Mouse (Mus musculus) embryonic fibroblast, embryonic 13.5 days (primary cell): ENCODE results near the gene Epsti1.

Experiments used
- CTCF ChIP-seq: IDR thresholded peaks from 2 replicates; pipeline ENCODE4 v1.5.1; 2011; ENCODE audit warnings: mild to moderate bottlenecking, control low read depth, low read length, moderate library complexity, borderline replicate concordance; ENCODE audit not compliant: insufficient read depth
- POLR2A ChIP-seq: IDR thresholded peaks from 2 replicates; pipeline ENCODE4 v1.6.1; 2011; ENCODE audit warnings: low read depth, mild to moderate bottlenecking, control low read depth, low read length, moderate library complexity

DNA sequence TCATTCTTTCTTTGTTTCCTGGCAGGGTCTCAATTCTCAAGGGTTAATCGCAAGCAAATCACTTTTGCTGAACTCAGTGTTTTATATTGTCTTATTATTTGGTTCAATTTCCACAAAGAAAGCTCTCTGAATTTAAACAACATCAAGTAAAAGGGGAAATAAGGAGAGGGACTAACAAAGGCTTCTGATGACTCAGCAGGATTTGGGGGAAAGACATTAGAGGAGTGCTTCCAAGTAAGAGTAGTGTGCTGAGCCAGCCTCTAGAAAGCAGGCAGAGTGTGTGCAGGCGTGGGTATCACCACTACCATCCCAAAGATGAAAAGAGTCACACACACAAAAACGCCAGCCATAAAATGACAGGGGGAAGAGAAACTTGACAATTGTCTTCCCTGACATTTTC, 40.0 kb upstream of the Epsti1 start:
- TF ChIP-seq CTCF (no peak), POLR2A (no peak)
